Mouse (Mus musculus) ES-E14 (cell line): ENCODE measurements at regions not wholly inside any gene's neighbourhood (a gene's known extent, or its start where the extent isn't known, plus 50 kb on each side); places are given as distances from the start of the nearest gene placed in this dataset.

Experiments used
- CHD2 ChIP-seq: IDR thresholded peaks from 2 replicates; pipeline ENCODE4 v1.6.1; 2014; ENCODE audit warnings: mild to moderate bottlenecking, low read depth, low read length, inconsistent platforms
- HCFC1 ChIP-seq: IDR thresholded peaks from 2 replicates; pipeline ENCODE4 v1.6.1; 2012; ENCODE audit warnings: low read length, inconsistent platforms, borderline replicate concordance; ENCODE audit not compliant: insufficient read depth
- MAFK ChIP-seq: IDR thresholded peaks from 2 replicates; pipeline ENCODE4 v1.6.1; 2014; ENCODE audit warnings: mild to moderate bottlenecking, low read depth, low read length, inconsistent platforms; ENCODE audit not compliant: insufficient read depth
- ZNF384 ChIP-seq: IDR thresholded peaks from 2 replicates; pipeline ENCODE4 v1.6.1; 2012; ENCODE audit warnings: low read depth, low read length, inconsistent platforms

DNA sequence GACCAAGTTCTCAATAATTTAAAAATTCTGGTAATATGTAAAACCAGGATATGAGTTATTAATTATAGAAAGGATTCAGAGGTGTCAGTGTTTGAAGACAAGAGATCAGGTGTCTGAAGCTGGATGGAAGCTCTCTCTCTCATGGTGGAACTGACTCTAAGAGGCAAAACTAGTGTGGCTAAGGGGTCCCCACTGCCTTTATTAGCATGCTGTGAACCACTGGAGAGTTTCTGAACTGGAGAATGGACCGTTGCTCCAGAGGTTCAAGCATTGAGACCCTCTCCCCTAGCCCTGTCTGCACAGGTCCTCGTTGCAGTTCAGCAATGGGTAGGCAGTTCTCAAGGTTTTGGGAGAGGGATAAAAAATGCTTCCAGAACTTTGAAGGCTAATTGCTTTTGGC is 191.4 kb upstream of the Gm5148 start:
- TF ChIP-seq CHD2 = no peak
- TF ChIP-seq HCFC1 = no peak
- TF ChIP-seq MAFK = no peak
- no peak for TF ChIP-seq ZNF384
